Mouse (Mus musculus) CH12.LX (cell line): ENCODE measurements around the gene Slc9b2. TPM values are rescaled to one million over a fixed set of nuclear protein-coding genes. Genes with fewer than 3 reads are reported as not detected.

Source experiments
- DNase-seq: peaks from one replicate; pipeline ENCODE4 v3.0.0-alpha.2; 2013; ENCODE audit errors: extremely low read depth
- H3K27ac ChIP-seq: 2 replicates; pipeline ENCODE4 v1.5.1; 2012; ENCODE audit warnings: low read depth, mild to moderate bottlenecking, control low read depth, moderate library complexity; ENCODE audit not compliant: insufficient read depth
- H3K27me3 ChIP-seq: replicated peaks from 2 replicates; pipeline ENCODE3; 2012; ENCODE audit warnings: inconsistent platforms
- H3K36me3 ChIP-seq, 2 experiments: replicated peaks in 1 of 2; 2 replicates each; pipeline versions ENCODE3 to v1.6.1; 2012; ENCODE audit warnings: inconsistent platforms in 1 of 2, low read length in 1 of 2, mild to moderate bottlenecking in 1 of 2, mixed read lengths in 1 of 2, moderate library complexity in 1 of 2; ENCODE audit not compliant: control insufficient read depth in 1 of 2, insufficient read depth in 1 of 2
- H3K4me1 ChIP-seq, 2 experiments: 2 replicates each; pipeline ENCODE4 v1.6.1; 2012; ENCODE audit warnings: inconsistent platforms in 1 of 2, moderate library complexity in 1 of 2; ENCODE audit not compliant: insufficient read depth in 2 of 2, control insufficient read depth in 1 of 2
- H3K4me2 ChIP-seq: 2 replicates; pipeline ENCODE4 v1.6.1; 2012; ENCODE audit warnings: low read depth, mild to moderate bottlenecking, control low read depth; ENCODE audit not compliant: poor library complexity, insufficient read depth, severe bottlenecking
- H3K4me3 ChIP-seq, 3 experiments: fragments of 150-350 bp in 1 of 3; sonication (generic) in 1 of 3; replicated peaks in 1 of 3; 2 replicates each; pipeline versions ENCODE3 to v1.5.1; 2011 to 2012; ENCODE audit warnings: low read depth in 2 of 3, low read length in 2 of 3, mild to moderate bottlenecking in 2 of 3, moderate library complexity in 2 of 3, control low read depth in 1 of 3, improper control_type of control experiment in 1 of 3, inconsistent platforms in 1 of 3, mixed read lengths in 1 of 3; ENCODE audit not compliant: poor library complexity in 1 of 3
- H3K79me2 ChIP-seq: replicated peaks from 2 replicates; pipeline ENCODE4 v1.6.1; 2012; ENCODE audit warnings: mild to moderate bottlenecking, moderate library complexity; ENCODE audit not compliant: control insufficient read depth, poor library complexity, insufficient read depth, severe bottlenecking; ENCODE audit errors: extremely low read depth
- H3K9ac ChIP-seq: 2 replicates; pipeline ENCODE4 v1.6.1; 2012; ENCODE audit warnings: low read depth, mild to moderate bottlenecking, control low read depth, moderate library complexity; ENCODE audit not compliant: insufficient read depth
- H3K9me3 ChIP-seq: replicated peaks from 2 replicates; pipeline ENCODE3; 2012; ENCODE audit warnings: low read length, inconsistent platforms, mixed read lengths
- BHLHE40 ChIP-seq: IDR thresholded peaks from 2 replicates; pipeline ENCODE4 v1.6.1; 2011; ENCODE audit warnings: mild to moderate bottlenecking, low read depth, low read length, improper control_type of control experiment
- CHD1 ChIP-seq: IDR thresholded peaks from 2 replicates; pipeline ENCODE4 v1.6.1; 2012; ENCODE audit warnings: low read depth, low read length, improper control_type of control experiment, inconsistent platforms
- CHD2 ChIP-seq: IDR thresholded peaks from 2 replicates; pipeline ENCODE4 v1.6.1; 2011; ENCODE audit warnings: low read length, improper control_type of control experiment
- CTCF ChIP-seq, 2 experiments: IDR thresholded peaks in 1 of 2; conservative IDR thresholded peaks in 1 of 2; 2 replicates each; pipeline ENCODE4 v1.5.1; 2011 to 2012; ENCODE audit warnings: low read depth in 2 of 2, low read length in 2 of 2, improper control_type of control experiment in 1 of 2, inconsistent platforms in 1 of 2, mild to moderate bottlenecking in 1 of 2, moderate library complexity in 1 of 2
- E2F4 ChIP-seq: IDR thresholded peaks from 2 replicates; pipeline ENCODE4 v1.6.1; 2011; ENCODE audit warnings: low read depth, low read length, improper control_type of control experiment; ENCODE audit not compliant: insufficient replicate concordance
- ELF1 ChIP-seq: IDR thresholded peaks from 2 replicates; pipeline ENCODE4 v1.6.1; 2014; ENCODE audit warnings: low read depth, mild to moderate bottlenecking, inconsistent platforms, low read length, improper control_type of control experiment
- EP300 ChIP-seq: IDR thresholded peaks from 2 replicates; pipeline ENCODE4 v1.6.1; 2011; ENCODE audit warnings: low read length, improper control_type of control experiment
- ETS1 ChIP-seq: conservative IDR thresholded peaks from 2 replicates; pipeline ENCODE4 v1.6.1; 2012; ENCODE audit warnings: low read depth, mild to moderate bottlenecking, inconsistent platforms, low read length, improper control_type of control experiment, moderate library complexity
- GABPA ChIP-seq: IDR thresholded peaks from 2 replicates; pipeline ENCODE4 v1.6.1; 2012; ENCODE audit warnings: low read depth, low read length, improper control_type of control experiment, inconsistent platforms; ENCODE audit not compliant: insufficient replicate concordance
- HCFC1 ChIP-seq: IDR thresholded peaks from 2 replicates; pipeline ENCODE4 v1.6.1; 2012; ENCODE audit warnings: low read depth, mild to moderate bottlenecking, inconsistent platforms, low read length, improper control_type of control experiment
- IRF4 ChIP-seq: IDR thresholded peaks from 2 replicates; pipeline ENCODE4 v1.6.1; 2014; ENCODE audit warnings: low read depth, mild to moderate bottlenecking, inconsistent platforms, low read length, improper control_type of control experiment
- JUN ChIP-seq: IDR thresholded peaks from 2 replicates; pipeline ENCODE4 v1.6.1; 2011; ENCODE audit warnings: low read depth, mild to moderate bottlenecking, low read length, improper control_type of control experiment, moderate library complexity; ENCODE audit not compliant: insufficient read depth
- JUND ChIP-seq: conservative IDR thresholded peaks from 2 replicates; pipeline ENCODE4 v1.6.1; 2011; ENCODE audit warnings: low read depth, low read length, improper control_type of control experiment
- KAT2A ChIP-seq: IDR thresholded peaks from 2 replicates; pipeline ENCODE4 v1.6.1; 2012; ENCODE audit warnings: low read length, improper control_type of control experiment, inconsistent platforms; ENCODE audit not compliant: insufficient replicate concordance
- MAFK ChIP-seq: IDR thresholded peaks from 2 replicates; pipeline ENCODE4 v1.6.1; 2011; ENCODE audit warnings: low read length, improper control_type of control experiment; ENCODE audit not compliant: insufficient replicate concordance
- MAX ChIP-seq: IDR thresholded peaks from 2 replicates; pipeline ENCODE4 v1.6.1; 2011; ENCODE audit warnings: low read length, improper control_type of control experiment
- MAZ ChIP-seq: IDR thresholded peaks from 2 replicates; pipeline ENCODE4 v1.6.1; 2012; ENCODE audit warnings: low read depth, mild to moderate bottlenecking, inconsistent platforms, low read length, improper control_type of control experiment, moderate library complexity
- MEF2A ChIP-seq: IDR thresholded peaks from 2 replicates; pipeline ENCODE4 v1.6.1; 2014; ENCODE audit warnings: low read depth, mild to moderate bottlenecking, inconsistent platforms, low read length, improper control_type of control experiment, borderline replicate concordance
- MXI1 ChIP-seq: IDR thresholded peaks from 2 replicates; pipeline ENCODE4 v1.6.1; 2011; ENCODE audit warnings: mild to moderate bottlenecking, low read depth, low read length, improper control_type of control experiment
- MYC ChIP-seq: IDR thresholded peaks from 2 replicates; pipeline ENCODE4 v1.6.1; 2011; ENCODE audit warnings: low read depth, mild to moderate bottlenecking, improper control_type of control experiment, low read length
- NELFE ChIP-seq: IDR thresholded peaks from 2 replicates; pipeline ENCODE4 v1.6.1; 2011; ENCODE audit warnings: low read depth, low read length, improper control_type of control experiment
- NRF1 ChIP-seq: IDR thresholded peaks from 2 replicates; pipeline ENCODE4 v1.6.1; 2014; ENCODE audit warnings: low read depth, mild to moderate bottlenecking, inconsistent platforms, low read length, improper control_type of control experiment, moderate library complexity
- PAX5 ChIP-seq: IDR thresholded peaks from 2 replicates; pipeline ENCODE4 v1.6.1; 2012; ENCODE audit warnings: low read length, inconsistent platforms, mixed read lengths
- POLR2A ChIP-seq: IDR thresholded peaks from 2 replicates; pipeline ENCODE4 v1.6.1; 2011; ENCODE audit warnings: low read depth, mild to moderate bottlenecking, improper control_type of control experiment, low read length
- POLR2AphosphoS2 ChIP-seq: IDR thresholded peaks from 2 replicates; pipeline ENCODE4 v1.6.1; 2011; ENCODE audit warnings: low read depth, low read length, improper control_type of control experiment
- RAD21 ChIP-seq: IDR thresholded peaks from 2 replicates; pipeline ENCODE4 v1.6.1; 2011; ENCODE audit warnings: low read depth, mild to moderate bottlenecking, low read length, improper control_type of control experiment, moderate library complexity
- RCOR1 ChIP-seq: conservative IDR thresholded peaks from 2 replicates; pipeline ENCODE4 v1.6.1; 2012; ENCODE audit warnings: low read depth, mild to moderate bottlenecking, inconsistent platforms, low read length, improper control_type of control experiment
- SIN3A ChIP-seq: IDR thresholded peaks from 2 replicates; pipeline ENCODE4 v1.6.1; 2012; ENCODE audit warnings: low read length, improper control_type of control experiment, inconsistent platforms
- SMC3 ChIP-seq: IDR thresholded peaks from 2 replicates; pipeline ENCODE4 v1.6.1; 2011; ENCODE audit warnings: low read depth, low read length, improper control_type of control experiment
- TBP ChIP-seq: conservative IDR thresholded peaks from 2 replicates; pipeline ENCODE4 v1.6.1; 2011; ENCODE audit warnings: low read depth, low read length, improper control_type of control experiment
- TCF12 ChIP-seq: IDR thresholded peaks from 2 replicates; pipeline ENCODE4 v1.6.1; 2014; ENCODE audit warnings: low read depth, mild to moderate bottlenecking, inconsistent platforms, low read length, improper control_type of control experiment
- UBTF ChIP-seq: IDR thresholded peaks from 2 replicates; pipeline ENCODE4 v1.6.1; 2012; ENCODE audit warnings: low read depth, mild to moderate bottlenecking, inconsistent platforms, low read length, improper control_type of control experiment, moderate library complexity
- USF1 ChIP-seq: IDR thresholded peaks from 2 replicates; pipeline ENCODE4 v1.6.1; 2014; ENCODE audit warnings: low read depth, mild to moderate bottlenecking, inconsistent platforms, low read length, improper control_type of control experiment
- USF2 ChIP-seq: conservative IDR thresholded peaks from 2 replicates; pipeline ENCODE4 v1.6.1; 2011; ENCODE audit warnings: low read depth, low read length, improper control_type of control experiment
- ZC3H11A ChIP-seq: IDR thresholded peaks from 2 replicates; pipeline ENCODE4 v1.6.1; 2012; ENCODE audit warnings: low read depth, mild to moderate bottlenecking, inconsistent platforms, low read length, improper control_type of control experiment
- ZKSCAN1 ChIP-seq: IDR thresholded peaks from 2 replicates; pipeline ENCODE4 v1.6.1; 2012; ENCODE audit warnings: low read depth, inconsistent platforms, low read length, improper control_type of control experiment, borderline replicate concordance
- ZMIZ1 ChIP-seq: IDR thresholded peaks from 2 replicates; pipeline ENCODE4 v1.6.1; 2012; ENCODE audit warnings: low read depth, mild to moderate bottlenecking, inconsistent platforms, low read length, improper control_type of control experiment
- ZNF384 ChIP-seq: IDR thresholded peaks from 2 replicates; pipeline ENCODE4 v1.6.1; 2012; ENCODE audit warnings: low read depth, low read length, improper control_type of control experiment, inconsistent platforms
- dilution Hi-C: fragments of 300-500 bp; cut with MboI; formaldehyde crosslinking; loops from 2 replicates; pipeline ENCODE4 v1.14.3; 2020; ENCODE audit warnings: low sequenced_read_pairs; ENCODE audit not compliant: extremely low pct_unique_long_range_greater_than_20kb, extremely low pct_ligation_motif_present
- in situ Hi-C: fragments of 300-500 bp; cut with MboI; formaldehyde crosslinking; loops from 3 replicates; pipeline ENCODE4 v1.14.3; 2019; ENCODE audit warnings: low sequenced_read_pairs, low pct_ligation_motif_present, low pct_unique_long_range_greater_than_20kb, mixed read lengths
- polyA plus RNA-seq: library from polyadenylated mRNA; unstranded; fragments of >175 nt; gene quantifications from 2 replicates; pipeline ENCODE4 v1.2.1, GENCODE M21; 2012; ENCODE audit warnings: low read depth; ENCODE audit not compliant: insufficient read length
- total RNA-seq, 2 experiments: library from RNA; depleted of rRNA; stranded (reverse); fragments of 300-350 nt in 1 of 2; fragments of >200 nt in 1 of 2; gene quantifications; 2 replicates each; pipeline ENCODE4 v1.2.3; 2012 to 2014

Gene Slc9b2
- total and polyA plus RNA-seq, 3 experiments, result 1.4 to 4.2 (median 2.8) TPM

DNA sequence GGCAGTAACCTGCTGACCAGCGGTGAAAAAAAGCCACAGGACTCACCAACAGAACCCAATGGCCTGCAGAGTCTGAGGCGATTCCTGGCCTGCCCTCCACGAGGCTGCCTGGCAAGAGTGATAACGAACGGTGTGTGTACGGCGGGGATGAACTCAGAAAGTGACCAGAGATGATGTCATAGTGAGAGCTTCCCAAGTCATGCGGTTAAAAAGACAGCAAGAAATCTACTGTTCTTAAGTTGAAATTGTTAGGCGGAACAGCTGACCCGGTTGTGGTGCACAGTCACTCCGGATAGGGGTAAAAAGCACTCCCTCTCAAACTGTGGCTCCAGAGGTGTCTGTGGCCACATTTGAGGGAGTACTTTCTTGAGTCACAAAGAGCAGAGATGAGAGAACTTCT is 10.8 kb downstream of the Slc9b2 start:
- dilution Hi-C loops, result no loop called here
- peak overlapping the region; percentile 62; the same call in 1 of the 2 replicates for H3K4me2 ChIP-seq
- in situ Hi-C loops, result no loop called here

DNA sequence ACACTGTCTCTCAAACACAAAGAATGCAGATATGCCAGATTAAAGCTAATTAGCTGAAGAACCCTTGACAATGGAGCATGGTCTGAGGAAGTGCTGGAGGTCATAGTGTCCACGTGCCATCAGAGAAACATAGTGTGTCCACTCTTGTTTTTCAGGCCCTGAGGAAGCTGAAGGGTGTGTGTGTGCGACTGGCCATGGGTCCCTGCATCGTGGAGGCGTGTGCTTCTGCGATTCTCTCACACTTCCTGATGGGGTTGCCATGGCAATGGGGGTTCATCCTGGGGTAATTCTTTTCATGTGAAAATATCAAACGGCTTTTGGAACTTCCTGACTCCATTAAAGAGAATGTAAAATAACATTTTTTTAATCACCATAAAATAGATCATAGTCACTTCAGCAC is 16.9 kb downstream of the Slc9b2 start:
- in situ Hi-C loops, result no loop called here
- H3K27ac ChIP-seq, result no peak overlapping the region
- no peaks in the 10 kb centered on the region for H3K79me2 ChIP-seq
- peaks cover 0 to 3% of the 10 kb centered on the region in 2 experiments for H3K36me3 ChIP-seq
- H3K9me3 ChIP-seq, result no peaks in the 10 kb centered on the region
- no peak overlapping the region for H3K4me2 ChIP-seq
- H3K9ac ChIP-seq, result no peak overlapping the region
- TF ChIP-seq PAX5 (no peak), UBTF (no peak), POLR2AphosphoS2 (no peak), MAFK (no peak), ELF1 (no peak), ZKSCAN1 (no peak), TBP (no peak), HCFC1 (no peak), KAT2A (no peak), CHD1 (no peak), SIN3A (no peak), MYC (no peak)
- dilution Hi-C loops, result no loop called here
- no peaks in the 10 kb centered on the region for H3K27me3 ChIP-seq
- DNase-seq, result no peak
- no peak overlapping the region for H3K4me3 ChIP-seq
- no peaks in the 10 kb centered on the region for H3K4me1 ChIP-seq

More for the DNA sequence above, 10.8 kb downstream of the Slc9b2 start:
- H3K4me1 ChIP-seq, result peaks cover 0 to 4% of the 10 kb centered on the region in 2 experiments; a peak in 1 of 4 replicates
- TF ChIP-seq ELF1, result no peak
- no peak for TF ChIP-seq NELFE
- TF ChIP-seq ZKSCAN1, result no peak
- TF ChIP-seq TCF12, result no peak
- peak; percentile 66 for TF ChIP-seq IRF4
- no peak for TF ChIP-seq POLR2A
- TF ChIP-seq E2F4, result no peak
- TF ChIP-seq MEF2A, result no peak
- no peak for TF ChIP-seq TBP
- TF ChIP-seq USF2, result no peak
- TF ChIP-seq CTCF (conservative IDR thresholded peaks at IDR 0.05 in 1 of 2, IDR thresholded peaks at IDR 0.05 in 1 of 2; ENCODE audit: low read depth in 2 of 2, low read length in 2 of 2), result no peak
- TF ChIP-seq BHLHE40, result 0 out of 2 replicates have a peak, but pooled peaks have one; percentile 10
- TF ChIP-seq RCOR1, result no peak
- TF ChIP-seq MAZ, result no peak
- TF ChIP-seq CHD2, result no peak
- no peak for TF ChIP-seq NRF1
- no peak for TF ChIP-seq POLR2AphosphoS2
- TF ChIP-seq MYC, result no peak
- TF ChIP-seq UBTF, result no peak
- peak; percentile 48; the same call in 1 of the 2 replicates for TF ChIP-seq ETS1
- TF ChIP-seq MXI1, result no peak
- TF ChIP-seq ZNF384, result no peak
- no peak for TF ChIP-seq KAT2A
- no peak for TF ChIP-seq RAD21
- TF ChIP-seq JUND, result peak; percentile 35; the same call in 1 of the 2 replicates
- peak; percentile 69; the same call in 1 of the 2 replicates for TF ChIP-seq JUN
- no peak for TF ChIP-seq ZC3H11A
- TF ChIP-seq ZMIZ1, result no peak
- TF ChIP-seq CHD1, result no peak
- no peak for TF ChIP-seq PAX5
- no peak for TF ChIP-seq MAFK
- no peak for TF ChIP-seq HCFC1
- no peak for TF ChIP-seq MAX
- peak; percentile 60 for TF ChIP-seq EP300
- no peak for TF ChIP-seq SIN3A
- TF ChIP-seq USF1, result no peak
- TF ChIP-seq SMC3, result no peak
- TF ChIP-seq GABPA, result no peak
- no peak overlapping the region for H3K4me3 ChIP-seq
- peaks cover 0 to 3% of the 10 kb centered on the region in 2 experiments for H3K36me3 ChIP-seq
- DNase-seq, result no peak
- H3K27ac ChIP-seq, result no peak overlapping the region
- H3K79me2 ChIP-seq, result no peaks in the 10 kb centered on the region
- no peaks in the 10 kb centered on the region for H3K27me3 ChIP-seq
- no peak overlapping the region for H3K9ac ChIP-seq
- peaks cover 5% of the 10 kb centered on the region for H3K9me3 ChIP-seq
